ENCODE assay signal across 23 mouse cellular contexts in genomic region chr12:101792684-101793083, GRCm38 (mm10). TPM values are rescaled to one million over a fixed set of nuclear protein-coding genes. Genes with fewer than 3 reads are reported as not detected.
DNase-seq lines count a peak whose midpoint lies in the region; ATAC-seq and TF ChIP-seq lines count a peak whose summit lies in the region.
"Had no signal": no experiment of that assay in that cellular context is flagged by ENCODE, and none has a peak within 500 bp of the region (broad histone marks: within the 10 kb centered on the region; RNA-seq: fewer than 3 reads in every experiment).

No protein-coding gene starts in this region.

- no peak for TF ChIP-seq EP300 in CH12.LX (IDR thresholded peaks at IDR 0.05; ENCODE audit: low read length)

- H3K9ac ChIP-seq in CH12.LX (ENCODE audit: insufficient read depth, low read depth) (no peak overlapping the region), ES-E14 (ENCODE audit: insufficient read depth, low read depth, low read length, poor library complexity, severe bottlenecking) (no peak overlapping the region)
- H3K9ac ChIP-seq: embryonic facial prominence, embryonic 13.5 days; embryonic facial prominence, embryonic 15.5 days; forebrain, embryonic 13.5 days; forebrain, embryonic 15.5 days; forebrain, postnatal 0 days had no signal

- dilution Hi-C loops in CH12.LX (cut with MboI; ENCODE audit: extremely low pct_ligation_motif_present, extremely low pct_unique_long_range_greater_than_20kb, low sequenced_read_pairs) = no loop called here

- H3K4me1 ChIP-seq in kidney, adult 2 months (ENCODE audit: control insufficient read depth, insufficient read depth, low read length) = no peaks in the 10 kb centered on the region
- H3K4me1 ChIP-seq in CH12.LX (ENCODE audit: control insufficient read depth in 1 of 2, insufficient read depth in 2 of 2) (peaks cover 0 to 9% of the 10 kb centered on the region in 2 experiments; a peak in 1 of 4 replicates), ES-E14 (ENCODE audit: control insufficient read depth in 2 of 2, insufficient read depth in 2 of 2, low read length in 2 of 2, poor library complexity in 1 of 2) (no peaks in the 10 kb centered on the region)
- H3K4me1 ChIP-seq: embryonic facial prominence, embryonic 13.5 days; embryonic facial prominence, embryonic 15.5 days; forebrain, embryonic 13.5 days; forebrain, embryonic 15.5 days had no signal

- no peak for TF ChIP-seq POLR2A in kidney, adult 2 months (IDR thresholded peaks at IDR 0.05; ENCODE audit: low read depth, low read length)
- no peak for TF ChIP-seq POLR2A in CH12.LX (IDR thresholded peaks at IDR 0.05; ENCODE audit: low read depth, low read length)

- 97% methylated on average over 4 of the region's 4 CpGs for WGBS in kidney, adult 2 months

- in situ Hi-C loops in CH12.LX (cut with MboI; ENCODE audit: low pct_ligation_motif_present, low pct_unique_long_range_greater_than_20kb, low sequenced_read_pairs) (no loop called here), ES-E14 (cut with MboI; ENCODE audit: low sequenced_read_pairs in 2 of 2, unreplicated experiment in 2 of 2) (no loop called here)

- no peak for TF ChIP-seq RAD21 in CH12.LX (IDR thresholded peaks at IDR 0.05; ENCODE audit: low read depth, low read length)

- no peak for TF ChIP-seq CTCF in kidney, adult 2 months (conservative IDR thresholded peaks at IDR 0.05; ENCODE audit: insufficient read depth, insufficient read length, low read depth, low read length)
- no peak for TF ChIP-seq CTCF in CH12.LX (conservative IDR thresholded peaks at IDR 0.05 in 1 of 2, IDR thresholded peaks at IDR 0.05 in 1 of 2; ENCODE audit: low read depth in 2 of 2, low read length in 2 of 2)

- H3K4me3 ChIP-seq in kidney, adult 2 months (ENCODE audit: insufficient read depth, low read depth, low read length) = no peak overlapping the region
- H3K4me3 ChIP-seq in CH12.LX (replicated peaks in 1 of 3; ENCODE audit: low read depth in 2 of 3, low read length in 2 of 3, poor library complexity in 1 of 3) (no peak overlapping the region), ES-E14 (ENCODE audit: insufficient read depth in 1 of 2, low read depth in 1 of 2, low read length in 2 of 2, poor library complexity in 1 of 2, severe bottlenecking in 1 of 2) (no peak overlapping the region)
- H3K4me3 ChIP-seq: embryonic facial prominence, embryonic 13.5 days; embryonic facial prominence, embryonic 15.5 days; forebrain, embryonic 13.5 days; forebrain, embryonic 15.5 days had no signal

- no peaks in the 10 kb centered on the region for H3K36me3 ChIP-seq in kidney, adult 2 months (ENCODE audit: control insufficient read depth, insufficient read depth, low read length)
- no peaks in the 10 kb centered on the region for H3K36me3 ChIP-seq in CH12.LX (replicated peaks in 1 of 2; ENCODE audit: control insufficient read depth in 1 of 2, insufficient read depth in 1 of 2, low read length in 1 of 2)
- H3K36me3 ChIP-seq in ES-E14 (ENCODE audit: control insufficient read depth, insufficient read depth, low read length, poor library complexity, severe bottlenecking) = no peaks in the 10 kb centered on the region
- H3K36me3 ChIP-seq: embryonic facial prominence, embryonic 15.5 days; forebrain, embryonic 15.5 days had no signal

- no peaks in the 10 kb centered on the region for H3K79me2 ChIP-seq in CH12.LX (replicated peaks; ENCODE audit: control insufficient read depth, extremely low read depth, insufficient read depth, poor library complexity, severe bottlenecking)

- no peak for DNase-seq in kidney, adult 2 months
- DNase-seq in kidney, adult 9 months = no peak
- DNase-seq in CH12.LX (ENCODE audit: extremely low read depth) = no peak
- DNase-seq in ES-E14 (ENCODE audit: low read depth, low spot score) = no peak
- no peak for DNase-seq in right cerebral cortex, postnatal 4 days
- no peak for DNase-seq in adrenal gland, adult 18-20 months (ENCODE audit: low spot score in 2 of 2)
- DNase-seq: adrenal gland, postnatal 25 days; cerebellum, adult 11 months; cerebellum, adult 18-20 months; cerebellum, adult 8-10 months; cerebellum, adult 9-11 months; cerebellum, postnatal 14 days; cerebellum, postnatal 36 days; embryo, embryonic 11 days; forebrain, postnatal 0 days had no signal

- H3K9me3 ChIP-seq in CH12.LX (replicated peaks; ENCODE audit: low read length) (no peaks in the 10 kb centered on the region), ES-E14 (ENCODE audit: control insufficient read depth, insufficient read depth, low read depth, low read length) (no peaks in the 10 kb centered on the region)
- H3K9me3 ChIP-seq: embryonic facial prominence, embryonic 13.5 days; embryonic facial prominence, embryonic 15.5 days; forebrain, embryonic 13.5 days; forebrain, embryonic 15.5 days had no signal

- peak overlapping the region; percentile 74 for H3K27ac ChIP-seq in kidney, adult 2 months (ENCODE audit: insufficient read depth, low read depth, low read length)
- H3K27ac ChIP-seq in CH12.LX (ENCODE audit: insufficient read depth, low read depth) = no peak overlapping the region
- no peak overlapping the region for H3K27ac ChIP-seq in ES-E14 (ENCODE audit: insufficient read depth, low read depth, low read length, poor library complexity, severe bottlenecking)
- H3K27ac ChIP-seq: embryonic facial prominence, embryonic 13.5 days; embryonic facial prominence, embryonic 15.5 days; forebrain, embryonic 13.5 days; forebrain, embryonic 15.5 days had no signal

- no peaks in the 10 kb centered on the region for H3K27me3 ChIP-seq in kidney, adult 2 months (replicated peaks; ENCODE audit: control insufficient read depth, insufficient read depth, low read length)
- H3K27me3 ChIP-seq in CH12.LX (replicated peaks) = no peaks in the 10 kb centered on the region
- H3K27me3 ChIP-seq: embryonic facial prominence, embryonic 13.5 days; embryonic facial prominence, embryonic 15.5 days; forebrain, embryonic 13.5 days; forebrain, embryonic 15.5 days; Patski had no signal

- 0 out of 2 replicates have a peak, but pooled peaks have one; percentile 20 for ATAC-seq in erythroblast, adult 5-6 weeks (replicated peaks; ENCODE audit: low FRiP score, poor library complexity, severe bottlenecking)
- ATAC-seq: activated CD4-positive, CD25-positive, alpha-beta regulatory T cell, adult 4 months; forebrain, embryonic 13.5 days; forebrain, embryonic 15.5 days; forebrain, postnatal 0 days; Patski had no signal

- no peak overlapping the region for H3K4me2 ChIP-seq in CH12.LX (ENCODE audit: insufficient read depth, low read depth, poor library complexity, severe bottlenecking)
- H3K4me2 ChIP-seq: embryonic facial prominence, embryonic 13.5 days; embryonic facial prominence, embryonic 15.5 days; forebrain, embryonic 13.5 days; forebrain, embryonic 15.5 days had no signal

TF ChIP-seq in CH12.LX, 34 proteins besides CTCF, POLR2A, EP300 and RAD21:
- TF ChIP-seq BHLHE40 (IDR thresholded peaks at IDR 0.05; ENCODE audit: low read depth, low read length) = no peak
- TF ChIP-seq MAFK (IDR thresholded peaks at IDR 0.05; ENCODE audit: insufficient replicate concordance, low read length) = peak; percentile 98
- TF ChIP-seq IRF4 (IDR thresholded peaks at IDR 0.05; ENCODE audit: low read depth, low read length) = no peak
- TF ChIP-seq NELFE (IDR thresholded peaks at IDR 0.05; ENCODE audit: low read depth, low read length) = no peak
- TF ChIP-seq PAX5 (IDR thresholded peaks at IDR 0.05; ENCODE audit: low read length) = no peak

TF ChIP-seq in ES-E14, 5 proteins besides CTCF, POLR2A, EP300 and RAD21:
- TF ChIP-seq HCFC1 (IDR thresholded peaks at IDR 0.05; ENCODE audit: borderline replicate concordance, insufficient read depth, low read length) (no peak), MAFK (IDR thresholded peaks at IDR 0.05; ENCODE audit: insufficient read depth, low read depth, low read length) (peak; percentile 99), ZC3H11A (IDR thresholded peaks at IDR 0.05; ENCODE audit: borderline replicate concordance, low read depth, low read length) (no peak), CHD2 (IDR thresholded peaks at IDR 0.05; ENCODE audit: low read depth, low read length) (no peak), ZNF384 (IDR thresholded peaks at IDR 0.05; ENCODE audit: low read depth, low read length) (no peak)

RNA-seq across cellular contexts. Expression of gene Fbln5, which starts 26.2 kb away (rescaled TPM):
- 302 and 308 TPM in 2 replicates for polyA plus RNA-seq in kidney, adult 2 months (2012; rRNA removed)
- total RNA-seq in CH12.LX (2012; rRNA removed) (0.46 and 3.2 TPM in 2 replicates), CH12.LX (2014; rRNA removed) (0.11 and 0.12 TPM in 2 replicates), ES-E14 (2012; rRNA removed) (0.63 and 0.76 TPM in 2 replicates)
- 0.04 and 0.11 TPM in 2 replicates for polyA plus RNA-seq in CH12.LX (2012; ENCODE audit: insufficient read length, low read depth)
- not detected in 2 replicates for total RNA-seq in erythroblast, adult 5-6 weeks (2015; ENCODE audit: low replicate concordance)
- 0.28 and 0.60 TPM in 2 replicates for total RNA-seq in erythroblast, adult 5-6 weeks (2017; ENCODE audit: low replicate concordance)
- total RNA-seq in adrenal gland, adult 18-20 months (2021) = 10 to 100 TPM; 48.6 to 55.0 TPM
- total RNA-seq: common myeloid progenitor, adult 5-6 weeks had no signal
- polyA plus RNA-seq: activated CD4-positive, CD25-positive, alpha-beta regulatory T cell, adult 4 months had no signal

Comparison
In these comparisons a context has a peak if more than half of its experiments do, and no peak if none do; other contexts are left out.
1. RNA of gene Fbln5, which starts 26.2 kb away (total RNA-seq): 48.6 to 55.0 TPM in adrenal gland, adult 18-20 months; 0.11 to 3.2 TPM in CH12.LX, 0.63 to 0.76 TPM in ES-E14 and 0.28 to 0.60 TPM in erythroblast, adult 5-6 weeks; every median in the first group is over 10 times any median in the second.